Mouse (Mus musculus) brain, embryonic 14.5 days (tissue): ENCODE data around the gene Fam76a. TPM values are rescaled to one million over a fixed set of nuclear protein-coding genes. Genes with fewer than 3 reads are reported as not detected.

Experiments
- DNase-seq: peaks from one replicate; pipeline ENCODE4 v3.0.0-alpha.2; 2011; ENCODE audit warnings: low read depth
- CTCF ChIP-seq: fragments of 200-500 bp; IDR thresholded peaks from 2 replicates; pipeline ENCODE4 v1.5.1; 2012; ENCODE audit warnings: inconsistent platforms, mild to moderate bottlenecking, moderate library complexity, borderline replicate concordance; ENCODE audit not compliant: insufficient read depth, insufficient read length; ENCODE audit errors: extremely low read depth
- POLR2A ChIP-seq: fragments of 200-500 bp; IDR thresholded peaks from 2 replicates; pipeline ENCODE4 v1.6.1; 2012; ENCODE audit warnings: mild to moderate bottlenecking, inconsistent platforms, borderline replicate concordance; ENCODE audit not compliant: poor library complexity, insufficient read depth, insufficient read length, severe bottlenecking; ENCODE audit errors: extremely low read depth
- polyA plus RNA-seq: library from polyadenylated mRNA; depleted of rRNA; stranded (reverse); fragments of >200 nt; gene quantifications from 2 replicates; pipeline ENCODE4 v1.2.3, GENCODE M21; 2012; rRNA removed

Gene Fam76a
- polyA plus RNA-seq, result 19.8 and 20.3 TPM in 2 replicates

- TF ChIP-seq POLR2A (peak; percentile 17; the same call in 1 of the 2 replicates), CTCF (no peak)
These were observed at the start of gene Fam76a for GRCm38 (mm10) chr4:132922558-132923008. Gene Fam76a (minus strand): TSS chr4:132922558.

GRCm38 (mm10) chr4:132972101-132972500 lies 49.7 kb upstream of the Fam76a start:
- no peak for TF ChIP-seq POLR2A
- no peak for TF ChIP-seq CTCF
- no peak for DNase-seq

More at GRCm38 (mm10) chr4:132922558-132923008, at the start of gene Fam76a:
- DNase-seq, result peak; percentile 100

- DNase-seq, result no peak
- TF ChIP-seq CTCF (no peak), POLR2A (no peak)
These were observed 49.2 kb upstream of the Fam76a start for GRCm38 (mm10) chr4:132971601-132972000.

GRCm38 (mm10) chr4:132968105-132968938 lies 46.0 kb upstream of the Fam76a start:
- TF ChIP-seq CTCF (no peak), POLR2A (no peak)

GRCm38 (mm10) chr4:132964473-132964872 lies 42.1 kb upstream of the Fam76a start:
- TF ChIP-seq POLR2A (no peak), CTCF (no peak)
- DNase-seq, result peak; percentile 52

More at GRCm38 (mm10) chr4:132968105-132968938, 46.0 kb upstream of the Fam76a start:
- DNase-seq, result peak; percentile 49

GRCm38 (mm10) chr4:132964064-132964463 lies 41.7 kb upstream of the Fam76a start:
- TF ChIP-seq CTCF (no peak), POLR2A (no peak)
- DNase-seq, result no peak

- no peak for DNase-seq
- no peak for TF ChIP-seq POLR2A
- TF ChIP-seq CTCF, result no peak
These were observed 41.1 kb upstream of the Fam76a start for GRCm38 (mm10) chr4:132963436-132963835.

GRCm38 (mm10) chr4:132962628-132963027 lies 40.3 kb upstream of the Fam76a start:
- TF ChIP-seq CTCF (no peak), POLR2A (no peak)
- no peak for DNase-seq

- TF ChIP-seq CTCF, result no peak
- TF ChIP-seq POLR2A, result no peak
- DNase-seq, result no peak
These were observed 39.5 kb upstream of the Fam76a start for GRCm38 (mm10) chr4:132961866-132962265.

- DNase-seq, result no peak
- TF ChIP-seq CTCF (no peak), POLR2A (no peak)
These were observed 38.7 kb upstream of the Fam76a start for GRCm38 (mm10) chr4:132960864-132961639.

GRCm38 (mm10) chr4:132960313-132960712 lies 38.0 kb upstream of the Fam76a start:
- TF ChIP-seq CTCF (no peak), POLR2A (no peak)
- DNase-seq, result no peak
